Mouse (Mus musculus) neural tube, embryonic 10.5 days (tissue): Measurements from ENCODE around the gene Npm1.

Experiments used
- DNase-seq: peaks from one replicate; pipeline ENCODE4 v3.0.0-alpha.2; 2017; ENCODE audit warnings: low spot score; ENCODE audit errors: extremely low spot score

Npm1 gene

DNA sequence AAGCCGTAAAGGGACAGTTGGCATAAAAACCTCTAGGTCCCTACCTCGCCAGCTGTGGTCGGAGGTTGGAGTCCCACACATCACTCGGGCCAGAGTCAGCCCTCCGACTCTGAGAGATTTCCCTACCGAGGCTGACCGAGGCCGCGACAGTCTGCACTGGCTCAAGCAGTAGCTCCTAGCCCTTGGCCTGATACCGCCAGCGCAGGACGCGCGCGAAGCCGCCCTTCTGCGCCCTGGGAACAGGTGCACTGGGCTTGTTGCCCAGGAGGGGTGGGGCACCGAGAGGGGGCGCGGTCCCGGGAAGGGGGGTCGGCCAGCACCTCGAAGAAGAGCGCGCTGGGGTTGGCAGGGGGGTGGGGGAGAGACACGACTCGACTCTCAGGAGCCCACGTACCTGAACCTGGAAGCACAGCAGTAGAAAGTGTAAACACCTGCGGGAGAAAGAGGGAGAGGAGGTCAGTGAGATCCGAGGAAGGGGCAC is 16.3 kb downstream of the Npm1 start:
- peak; percentile 60 for DNase-seq

DNA sequence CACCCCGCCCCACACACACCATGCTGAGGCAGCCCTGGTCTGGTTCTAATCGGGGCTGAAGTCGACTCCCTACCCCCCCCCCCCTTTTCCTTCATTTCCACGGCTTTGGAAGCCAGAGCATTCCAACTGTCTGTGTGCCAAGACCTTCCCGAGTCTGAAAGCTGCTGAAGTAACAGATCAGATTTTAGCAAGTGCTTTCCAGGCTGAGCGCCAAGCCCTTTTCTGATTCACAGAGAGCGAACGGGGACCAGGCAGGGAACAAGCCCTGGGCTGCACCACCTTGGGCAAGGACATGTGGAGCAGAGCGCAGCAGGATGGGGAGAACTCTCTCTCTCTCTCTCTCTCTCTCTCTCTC is 16.9 kb downstream of the Npm1 start:
- DNase-seq = no peak

GRCm38 (mm10) chr11:33145201-33146142 is 17.5 kb downstream of the Npm1 start:
- DNase-seq = peak; percentile 43

- no peak for DNase-seq
Observed at GRCm38 (mm10) chr11:33143906-33144305, 19.1 kb downstream of the Npm1 start.

DNA sequence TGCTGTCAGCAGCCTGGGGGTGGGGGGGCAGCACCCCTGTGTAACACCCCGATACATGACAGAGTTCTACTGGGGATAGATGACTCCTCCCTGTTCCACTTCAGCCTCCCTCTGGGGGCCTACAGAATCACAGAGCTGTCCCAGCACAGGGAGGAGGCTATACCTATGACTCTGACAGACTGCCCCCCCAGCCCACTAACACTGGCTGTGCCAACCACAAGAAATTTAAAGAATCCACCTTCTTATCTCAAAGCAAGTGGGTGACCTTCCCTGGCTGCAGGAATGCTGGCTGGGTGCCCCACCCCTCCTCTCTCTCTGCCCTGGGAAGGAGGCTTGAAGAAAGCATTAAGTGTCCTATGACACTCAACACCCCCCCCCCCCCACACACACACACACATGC is 20.2 kb downstream of the Npm1 start:
- DNase-seq = no peak

GRCm38 (mm10) chr11:33140111-33140460 is 22.9 kb downstream of the Npm1 start:
- no peak for DNase-seq

- DNase-seq = no peak
Observed at GRCm38 (mm10) chr11:33139458-33140110, 23.4 kb downstream of the Npm1 start.

DNA sequence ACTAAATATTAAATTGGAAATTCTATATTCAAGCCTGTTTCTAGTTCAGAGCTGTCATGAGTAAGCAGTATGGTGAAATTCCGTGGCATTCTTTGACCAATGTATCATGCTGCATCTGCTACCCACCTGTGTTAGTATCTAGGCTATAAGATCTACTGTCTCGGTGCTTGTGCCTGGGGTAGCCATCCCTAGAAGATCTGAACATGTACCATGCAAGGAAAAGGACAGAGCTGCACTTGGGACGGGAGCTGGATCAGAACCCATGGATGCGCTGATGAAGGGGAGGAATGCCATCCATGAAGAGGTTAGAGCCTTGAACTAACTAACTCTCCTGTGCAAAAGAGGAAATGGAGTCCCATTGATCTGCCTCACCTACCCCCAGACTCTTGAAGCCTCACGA is 24.3 kb downstream of the Npm1 start:
- DNase-seq = no peak

DNA sequence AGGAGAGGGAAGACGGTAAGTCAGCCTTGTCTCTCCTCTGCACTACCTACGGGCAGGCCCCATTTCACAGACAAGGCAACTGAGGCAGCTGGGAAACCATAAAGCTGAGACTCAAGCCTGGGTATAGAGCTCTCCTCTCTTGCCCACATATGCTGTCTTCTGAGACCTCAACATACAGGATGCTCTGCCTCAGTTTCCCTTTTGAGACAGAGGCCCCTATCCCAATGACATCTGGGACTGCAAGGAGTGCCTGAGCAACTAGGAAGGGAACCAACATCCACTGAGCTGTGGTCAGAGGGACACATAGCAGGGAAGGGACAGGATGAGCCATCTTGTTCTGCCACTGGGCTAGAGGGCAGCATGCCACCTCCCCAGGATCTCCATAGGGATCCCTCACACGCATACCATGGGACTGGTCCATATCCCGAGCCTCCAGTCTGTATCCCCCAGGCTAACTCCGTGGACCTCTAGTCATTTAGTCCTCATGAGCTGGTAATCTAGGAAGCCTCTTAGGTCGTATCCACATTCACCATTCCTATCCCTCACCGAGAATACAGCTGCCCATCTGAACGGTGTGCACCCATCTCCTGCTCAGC is 28.5 kb downstream of the Npm1 start:
- no peak for DNase-seq

- no peak for DNase-seq
Observed at GRCm38 (mm10) chr11:33132619-33133338, 30.2 kb downstream of the Npm1 start.

DNA sequence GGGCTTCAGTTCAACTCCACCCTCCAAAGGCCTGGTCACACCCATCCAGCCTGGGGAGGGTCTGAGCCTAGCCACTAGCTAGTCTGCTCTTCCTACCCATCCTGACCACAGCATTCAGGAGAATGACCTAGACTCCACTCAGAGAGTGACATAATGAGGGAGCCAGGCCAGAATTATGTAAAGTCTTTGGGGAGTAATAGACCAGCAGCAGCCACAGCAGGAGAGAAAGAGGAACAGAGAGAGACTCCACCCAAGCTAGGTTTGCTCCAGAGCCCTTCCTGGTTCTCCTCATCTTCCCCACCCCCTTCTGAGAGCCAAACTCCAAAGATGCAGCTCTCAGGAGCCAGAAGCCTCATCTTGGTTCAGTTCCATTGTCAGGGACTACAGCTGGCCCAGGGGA is 35.9 kb downstream of the Npm1 start:
- DNase-seq = no peak

DNA sequence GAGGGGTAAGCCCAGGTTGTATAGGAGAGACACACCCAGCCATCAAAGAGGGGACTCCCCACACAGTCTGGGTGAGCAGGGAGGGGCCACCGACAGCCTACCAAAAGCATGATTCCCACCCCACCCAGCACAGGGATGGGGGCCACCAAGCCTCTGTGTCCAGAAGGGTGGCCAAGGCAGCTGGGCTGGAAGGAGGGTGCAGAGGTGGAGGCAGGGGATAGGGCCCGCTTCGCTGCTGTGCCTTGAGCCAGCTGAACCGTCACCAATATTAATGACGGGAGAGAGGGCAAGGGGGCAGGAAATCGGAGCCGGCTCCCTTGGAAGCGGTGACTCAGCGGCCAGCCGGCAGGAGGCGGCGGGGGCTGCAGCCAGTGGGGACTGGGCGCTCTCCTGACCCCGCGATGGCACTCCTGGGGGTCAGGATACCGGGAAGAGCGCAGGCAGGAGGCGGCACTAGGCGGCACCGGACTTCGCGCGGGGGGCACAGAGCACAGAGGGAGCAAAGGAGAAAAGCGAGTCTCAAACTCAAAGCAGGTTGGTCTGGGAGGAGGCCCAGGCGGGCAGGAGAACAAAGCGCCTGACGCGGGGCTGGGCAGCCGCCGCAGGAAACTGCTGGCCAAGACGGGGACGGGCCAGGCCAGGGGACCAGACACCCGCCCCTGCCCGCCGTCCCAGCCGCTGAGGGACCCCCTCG is 40.3 kb downstream of the Npm1 start:
- peak; percentile 77 for DNase-seq

DNA sequence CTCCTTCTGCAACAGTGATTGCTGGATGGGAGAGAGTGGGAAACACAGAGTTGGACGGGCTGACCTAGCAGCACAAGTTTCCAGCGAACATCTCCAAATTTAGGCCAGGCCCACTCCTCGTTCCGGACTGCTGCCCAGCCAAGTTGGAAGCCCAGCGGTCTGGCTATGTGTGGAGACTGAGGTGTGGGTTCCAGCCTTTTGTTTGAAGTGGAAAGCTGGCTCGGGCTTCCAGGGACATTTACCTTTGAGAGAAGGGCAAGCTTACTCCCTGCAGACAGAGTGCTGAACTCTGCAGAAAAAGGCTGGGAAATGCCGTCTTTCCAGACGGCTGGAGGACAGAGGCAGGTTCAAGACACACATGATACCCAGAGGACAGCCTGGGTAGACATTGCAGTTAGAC is 43.5 kb downstream of the Npm1 start:
- DNase-seq = no peak

DNA sequence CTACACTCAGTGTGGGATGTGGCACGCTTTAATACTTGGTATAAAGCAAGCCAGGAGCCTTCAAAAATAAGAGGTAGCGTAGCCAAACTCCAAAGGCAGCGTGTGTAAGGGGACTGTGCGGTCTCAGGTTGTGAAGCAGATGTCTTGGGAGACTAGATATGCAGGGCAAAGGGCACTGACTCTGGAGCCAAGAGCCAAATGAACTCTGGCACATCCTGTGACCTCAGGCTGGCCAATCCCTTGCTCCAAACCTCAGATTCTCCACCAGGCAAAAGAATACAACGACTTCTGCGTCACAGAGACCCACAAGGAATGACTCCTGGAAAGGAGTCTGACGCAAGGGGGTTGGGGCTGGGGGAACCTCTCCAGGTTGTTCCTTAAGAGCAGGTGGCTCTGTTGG is 43.9 kb downstream of the Npm1 start:
- DNase-seq = no peak

DNA sequence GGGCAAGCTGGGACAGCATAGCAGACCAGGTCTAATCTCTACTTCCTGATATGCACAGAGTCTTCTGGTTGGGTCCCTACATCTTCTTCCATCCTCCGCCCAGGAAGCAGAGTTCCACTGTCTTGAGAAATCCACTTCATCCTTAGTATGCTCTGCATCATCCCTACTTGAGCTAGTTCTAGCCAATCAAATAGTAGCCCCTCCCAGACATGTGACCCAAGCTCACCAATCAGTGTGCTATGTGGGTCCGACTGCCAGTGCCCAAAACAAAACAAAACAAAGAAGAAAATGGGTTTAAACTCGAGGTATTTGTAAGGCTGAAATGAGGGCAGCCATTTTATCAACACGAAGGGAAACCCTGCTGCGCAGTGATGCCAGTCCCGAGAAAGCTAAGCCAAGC is 44.5 kb downstream of the Npm1 start:
- DNase-seq = no peak

- DNase-seq = no peak
Observed at GRCm38 (mm10) chr11:33115796-33116195, 47.2 kb downstream of the Npm1 start.

DNA sequence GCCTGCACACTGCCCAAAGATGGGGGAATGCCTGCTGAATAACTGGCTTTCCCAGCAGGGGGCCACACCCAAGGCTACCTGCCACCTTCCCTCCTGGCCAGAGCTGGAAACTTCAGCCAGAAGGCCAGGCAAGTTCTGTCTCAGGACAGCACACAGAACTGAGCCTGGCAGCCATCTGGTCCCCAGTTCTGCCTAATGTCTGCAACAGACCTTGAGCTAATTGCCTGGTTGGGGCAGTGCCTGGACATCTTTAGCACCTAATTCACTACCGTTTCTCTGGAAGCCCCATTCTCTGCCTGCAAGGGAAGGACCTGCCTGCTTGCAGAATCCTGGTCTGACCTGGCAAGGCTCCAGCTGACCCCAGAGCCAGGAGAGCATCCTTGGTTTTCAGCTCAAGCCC is 50.6 kb downstream of the Npm1 start:
- DNase-seq = no peak

DNA sequence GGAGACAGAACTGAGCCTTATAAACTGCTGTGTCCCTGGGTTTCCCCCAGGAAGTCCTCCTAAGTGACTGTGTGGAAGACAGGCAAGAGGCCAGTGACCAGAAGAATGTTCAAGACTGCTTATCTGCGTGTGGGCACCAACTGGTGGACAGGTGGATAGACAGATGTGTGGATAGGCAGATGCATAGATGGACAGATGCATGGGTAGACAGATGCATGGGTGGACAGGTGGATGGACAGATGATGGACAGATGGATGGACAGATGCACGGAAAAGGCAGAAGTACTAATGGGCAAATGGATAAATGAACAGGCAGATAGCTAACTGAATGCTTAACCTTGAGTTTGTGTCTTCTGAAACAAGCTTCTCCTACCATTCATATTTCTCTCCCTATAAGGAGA is 52.9 kb downstream of the Npm1 start:
- no peak for DNase-seq

GRCm38 (mm10) chr11:33107540-33107939 is 55.5 kb downstream of the Npm1 start:
- no peak for DNase-seq

DNA sequence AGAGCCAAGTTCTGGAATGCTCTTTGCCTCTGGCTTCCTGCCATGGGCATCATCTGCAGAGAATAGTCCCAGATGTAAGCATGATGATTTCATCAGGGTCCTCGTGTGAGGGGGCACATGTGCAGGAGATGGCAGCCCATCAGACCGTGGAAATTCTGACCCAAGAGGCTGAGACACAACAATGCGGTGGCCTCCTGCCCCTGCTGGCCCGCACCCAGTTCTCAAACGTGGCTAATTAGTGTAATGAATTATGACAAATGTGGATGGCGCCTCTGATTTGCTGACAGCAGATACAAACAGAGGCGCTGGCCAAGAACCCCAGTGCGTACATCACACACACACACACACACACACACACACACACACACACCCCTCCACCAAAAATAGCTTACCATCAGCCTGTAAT is 58.1 kb downstream of the Npm1 start:
- DNase-seq = no peak

DNA sequence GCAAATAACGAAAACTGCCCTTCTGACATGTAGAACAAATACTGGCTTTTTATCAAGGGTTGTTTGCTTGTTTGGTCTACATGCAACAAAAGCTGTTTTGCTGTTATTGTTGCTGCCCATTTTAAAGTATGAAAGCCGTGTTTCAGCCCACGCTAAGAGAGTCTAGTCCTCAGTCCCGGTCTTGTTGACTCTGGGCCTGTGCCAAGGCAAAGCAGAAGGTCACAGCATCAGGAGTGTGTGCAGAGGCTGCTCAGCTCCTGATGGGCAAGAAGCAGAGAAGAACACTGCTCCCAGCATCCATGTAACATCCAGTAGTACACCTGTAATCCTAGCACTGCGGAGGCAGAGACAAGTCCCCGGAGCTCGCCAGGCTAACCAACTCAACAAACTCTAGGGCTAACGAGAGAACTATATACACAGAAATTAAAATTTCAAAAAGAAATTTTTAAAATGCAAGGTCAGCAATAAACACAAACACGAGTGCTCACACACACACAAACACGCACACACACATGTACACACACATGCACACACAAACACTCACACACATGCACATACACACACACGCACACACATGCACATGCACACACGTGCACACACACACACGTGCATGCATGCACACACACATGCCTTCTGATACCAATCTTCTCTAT is 59.6 kb downstream of the Npm1 start:
- no peak for DNase-seq
